31 mouse cellular contexts compared by ENCODE assay signal in the genomic region with DNA sequence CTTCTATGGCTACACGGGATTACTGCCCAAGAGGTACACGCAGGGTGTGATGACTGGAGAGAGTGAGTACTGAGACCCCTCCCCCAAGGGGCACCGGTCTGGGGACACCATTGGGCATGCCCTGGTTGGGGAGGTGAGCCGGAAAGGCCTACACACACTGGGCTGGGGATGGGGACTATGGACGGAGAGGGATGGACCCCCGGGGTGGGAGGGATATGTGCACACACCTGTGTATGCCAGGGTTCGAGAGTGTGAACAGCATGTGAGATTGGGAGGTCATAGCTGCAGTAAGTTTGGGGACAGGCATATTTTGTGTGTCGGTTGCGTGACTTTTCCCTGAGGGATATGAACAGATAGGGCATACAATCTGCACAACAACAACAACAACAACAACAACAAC. TPM values are rescaled to one million over a fixed set of nuclear protein-coding genes. Genes with fewer than 3 reads are reported as not detected.
"Had no signal": no experiment of that assay in that cellular context is flagged by ENCODE, and none has a peak within 500 bp of the region (broad histone marks: within the 10 kb centered on the region; RNA-seq: fewer than 3 reads in every experiment).

No protein-coding gene starts in this region.

- H3K36me3 ChIP-seq: limb, embryonic 15.5 days; liver, embryonic 12.5 days; liver, embryonic 13.5 days; liver, embryonic 15.5 days; lung, embryonic 15.5 days had no signal

- ATAC-seq: liver, embryonic 12.5 days; liver, postnatal 0 days; lung, postnatal 0 days; midbrain, embryonic 13.5 days; midbrain, embryonic 16.5 days had no signal

- H3K4me1 ChIP-seq: limb, embryonic 13.5 days; liver, embryonic 12.5 days; liver, embryonic 13.5 days; liver, embryonic 15.5 days; lung, embryonic 15.5 days; megakaryocyte, embryonic 14.5 days; midbrain, embryonic 12.5 days; midbrain, embryonic 13.5 days; neural tube, embryonic 12.5 days had no signal

- DNase-seq: left cerebral cortex, postnatal 4 days; liver; liver, embryonic 13.5 days; liver, postnatal 0 days; lung, adult 18-20 months; lung, adult 2 months; lung, embryonic 14.5 days; lung, postnatal 10 days; lung, postnatal 14 days; lung, postnatal 36 days; lung, postnatal 4 days; midbrain, embryonic 14.5 days had no signal

- H3K27ac ChIP-seq: left cerebral cortex, adult 2 months; limb, embryonic 10.5 days; limb, embryonic 12.5 days; limb, embryonic 13.5 days; limb, embryonic 15.5 days; liver, embryonic 12.5 days; liver, embryonic 13.5 days; liver, embryonic 14.5 days; liver, embryonic 15.5 days; lung, embryonic 15.5 days; macrophage; midbrain, embryonic 10.5 days; midbrain, embryonic 12.5 days; midbrain, embryonic 13.5 days; neural tube, embryonic 12.5 days had no signal

- H3K9ac ChIP-seq: limb, embryonic 12.5 days; limb, embryonic 13.5 days; limb, embryonic 15.5 days; liver, embryonic 12.5 days; liver, embryonic 13.5 days; liver, embryonic 14.5 days; liver, embryonic 15.5 days; liver, postnatal 0 days; lung, embryonic 14.5 days; lung, embryonic 15.5 days; midbrain, embryonic 12.5 days; midbrain, embryonic 13.5 days; neural tube, embryonic 12.5 days had no signal

- H3K4me2 ChIP-seq: limb, embryonic 12.5 days; limb, embryonic 13.5 days; limb, embryonic 15.5 days; liver, embryonic 11.5 days; liver, embryonic 12.5 days; liver, embryonic 13.5 days; liver, embryonic 15.5 days; lung, embryonic 14.5 days; lung, embryonic 15.5 days; midbrain, embryonic 12.5 days; midbrain, embryonic 13.5 days; neural tube, embryonic 12.5 days had no signal

- H3K9me3 ChIP-seq: limb, embryonic 10.5 days; limb, embryonic 15.5 days; lung, embryonic 15.5 days; midbrain, embryonic 13.5 days had no signal

- H3K27me3 ChIP-seq: limb, embryonic 12.5 days; limb, embryonic 13.5 days; limb, embryonic 15.5 days; liver, embryonic 15.5 days; lung, embryonic 15.5 days; midbrain, embryonic 12.5 days; midbrain, embryonic 13.5 days; neural tube, embryonic 12.5 days had no signal

- H3K4me3 ChIP-seq: left cerebral cortex, adult 2 months; limb, embryonic 10.5 days; limb, embryonic 12.5 days; limb, embryonic 13.5 days; limb, embryonic 15.5 days; liver, embryonic 12.5 days; liver, embryonic 13.5 days; liver, embryonic 15.5 days; lung, embryonic 15.5 days; megakaryocyte, embryonic 14.5 days; midbrain, embryonic 10.5 days; midbrain, embryonic 12.5 days; midbrain, embryonic 13.5 days; myocyte; neural tube, embryonic 12.5 days had no signal

RNA-seq across cellular contexts. Expression of a gene that starts 22.7 kb away (rescaled TPM):
- polyA plus RNA-seq: macrophage, myocyte had no signal
